Mouse (Mus musculus) gastrocnemius, adult 8-10 months (tissue): ENCODE results near the gene Gm17571. TPM values are rescaled to one million over a fixed set of nuclear protein-coding genes. Genes with fewer than 3 reads are reported as not detected.

Source experiments
- DNase-seq, 2 experiments: peaks; one replicate each; pipeline ENCODE4 v3.0.0; 2022; ENCODE audit warnings: low spot score in 2 of 2
- total RNA-seq, 4 experiments: library from RNA; stranded (reverse); gene quantifications; 2 replicates each; pipeline ENCODE4 v1.2.4; 2022

Gene Gm17571
- total RNA-seq: not detected

DNA sequence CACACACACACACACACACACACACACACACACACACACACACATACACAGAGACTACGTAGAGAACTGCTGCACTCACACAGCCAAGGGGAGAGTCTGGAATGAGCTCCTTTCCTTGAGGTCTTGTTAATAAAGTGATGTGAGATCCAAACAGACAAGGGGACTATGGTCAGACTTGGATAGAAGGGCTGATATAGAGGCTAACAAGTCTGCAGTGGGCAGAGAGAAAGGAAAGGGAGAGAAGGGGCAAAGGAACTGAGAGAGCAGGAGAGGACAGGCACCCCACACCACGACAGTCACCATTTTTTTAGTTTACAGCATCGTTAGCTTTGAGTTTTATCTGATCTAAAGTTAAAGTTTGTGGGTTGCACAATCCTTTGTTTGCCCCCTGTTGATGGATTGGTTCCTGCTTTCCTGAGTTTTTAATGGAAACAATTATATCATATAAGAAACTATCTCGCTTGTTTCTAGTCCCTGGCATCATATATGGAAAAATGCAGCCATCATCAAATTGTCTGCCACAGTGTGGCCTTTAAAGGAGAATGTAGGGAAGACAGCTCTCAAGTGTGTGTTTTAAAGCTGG is at the start of gene Gm17571:
Gene Gm17571, minus strand, starts transcription at position 51 of the 583 bp plus-strand sequence.
- DNase-seq: no peak

- DNase-seq: no peak
Observed at GRCm38 (mm10) chr9:13495530-13495929, 49.0 kb upstream of the Gm17571 start.

DNA sequence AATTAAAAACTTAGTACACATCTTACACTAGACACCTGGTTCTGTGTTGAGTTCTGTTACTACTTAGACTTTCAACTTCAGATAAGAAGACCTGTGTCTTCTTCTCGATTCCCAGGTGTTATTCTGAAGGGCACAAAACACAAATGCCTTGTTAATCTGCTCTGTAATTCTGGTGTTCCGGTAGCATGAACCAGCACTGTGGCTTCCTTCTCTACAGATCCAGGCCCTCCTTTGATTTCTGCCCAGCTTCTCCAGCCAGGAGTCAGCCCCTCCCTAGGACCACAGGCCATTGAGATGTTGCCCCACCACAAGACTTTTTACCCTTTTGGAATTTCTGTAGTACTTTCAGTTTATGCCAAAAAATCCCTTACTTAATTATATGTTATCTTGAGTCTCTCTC is 47.2 kb upstream of the Gm17571 start:
- DNase-seq: no peak

DNA sequence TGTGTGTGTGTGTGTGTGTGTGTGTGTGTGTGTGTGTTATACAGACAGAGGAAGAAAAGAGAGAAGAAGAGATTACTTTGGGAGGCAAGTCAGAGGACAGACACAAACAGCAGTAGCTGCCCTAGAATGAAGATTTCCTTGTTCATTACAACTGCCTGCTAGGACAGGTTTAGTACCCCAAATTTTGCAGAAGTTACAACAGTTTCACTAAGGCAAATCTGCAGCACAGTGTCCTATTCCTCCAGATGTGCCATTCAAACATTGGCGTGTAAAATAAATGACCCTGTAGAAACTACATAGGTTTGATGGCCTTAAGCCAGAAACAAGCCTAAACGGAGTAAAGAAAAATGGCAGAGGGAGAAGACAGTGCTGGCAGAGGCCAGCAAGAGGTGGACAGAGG is 46.3 kb upstream of the Gm17571 start:
- DNase-seq: no peak

DNA sequence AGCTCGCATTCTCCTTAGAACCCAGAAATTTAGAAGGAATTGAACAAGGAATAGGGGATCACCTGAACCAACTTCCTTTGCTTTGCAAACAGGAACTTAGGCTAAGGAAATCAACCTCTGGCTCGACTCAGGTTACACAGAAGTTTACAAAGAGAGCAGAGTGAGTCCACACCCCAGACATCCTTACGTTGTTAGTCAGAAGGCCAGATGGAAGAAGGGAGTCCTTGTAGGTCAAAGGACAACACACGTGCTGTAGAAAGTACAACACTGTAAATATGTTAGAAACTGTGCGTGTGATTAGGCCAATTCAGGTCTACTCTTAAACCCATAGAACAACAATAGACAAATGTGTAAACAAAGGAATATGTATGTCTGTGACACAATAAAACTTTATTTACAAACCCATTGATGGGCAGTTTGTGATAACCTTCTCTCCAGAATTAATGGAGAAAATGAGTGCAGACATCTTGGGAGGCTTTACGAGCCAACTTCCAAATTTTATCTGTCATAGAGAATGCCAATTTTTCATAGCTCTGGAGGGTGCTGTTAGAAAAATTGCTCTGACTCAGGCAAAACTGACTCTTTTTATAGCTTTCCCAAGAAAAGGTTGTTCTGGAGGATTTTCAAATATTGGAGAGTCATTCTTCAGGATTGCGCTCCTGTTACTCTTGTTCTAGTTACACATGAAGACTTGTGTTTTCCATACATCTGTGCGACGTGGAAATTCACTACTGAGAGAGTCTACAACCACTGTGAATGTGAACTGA is 45.5 kb upstream of the Gm17571 start:
- no peak for DNase-seq

DNA sequence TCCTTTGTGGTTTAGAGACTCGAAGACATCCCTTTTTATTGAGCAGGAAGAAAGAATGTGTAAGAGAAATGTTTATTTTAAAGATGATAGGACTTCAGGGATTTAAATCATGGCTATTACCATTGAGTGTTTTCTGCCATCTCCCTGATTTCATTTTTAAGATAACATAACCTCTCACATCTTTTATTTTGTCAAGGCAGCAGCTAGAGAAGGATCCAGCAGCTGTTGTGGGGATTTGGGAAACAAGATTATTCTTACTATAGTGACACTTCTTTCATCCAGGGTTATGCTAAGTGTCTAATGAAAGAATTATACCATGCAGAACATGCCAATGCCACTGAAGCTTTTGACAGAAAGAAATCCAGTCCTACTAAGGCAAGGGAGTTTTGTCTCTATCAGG is 44.6 kb upstream of the Gm17571 start:
- DNase-seq: no peak

- no peak for DNase-seq
Observed at GRCm38 (mm10) chr9:13485914-13486313, 39.4 kb upstream of the Gm17571 start.

DNA sequence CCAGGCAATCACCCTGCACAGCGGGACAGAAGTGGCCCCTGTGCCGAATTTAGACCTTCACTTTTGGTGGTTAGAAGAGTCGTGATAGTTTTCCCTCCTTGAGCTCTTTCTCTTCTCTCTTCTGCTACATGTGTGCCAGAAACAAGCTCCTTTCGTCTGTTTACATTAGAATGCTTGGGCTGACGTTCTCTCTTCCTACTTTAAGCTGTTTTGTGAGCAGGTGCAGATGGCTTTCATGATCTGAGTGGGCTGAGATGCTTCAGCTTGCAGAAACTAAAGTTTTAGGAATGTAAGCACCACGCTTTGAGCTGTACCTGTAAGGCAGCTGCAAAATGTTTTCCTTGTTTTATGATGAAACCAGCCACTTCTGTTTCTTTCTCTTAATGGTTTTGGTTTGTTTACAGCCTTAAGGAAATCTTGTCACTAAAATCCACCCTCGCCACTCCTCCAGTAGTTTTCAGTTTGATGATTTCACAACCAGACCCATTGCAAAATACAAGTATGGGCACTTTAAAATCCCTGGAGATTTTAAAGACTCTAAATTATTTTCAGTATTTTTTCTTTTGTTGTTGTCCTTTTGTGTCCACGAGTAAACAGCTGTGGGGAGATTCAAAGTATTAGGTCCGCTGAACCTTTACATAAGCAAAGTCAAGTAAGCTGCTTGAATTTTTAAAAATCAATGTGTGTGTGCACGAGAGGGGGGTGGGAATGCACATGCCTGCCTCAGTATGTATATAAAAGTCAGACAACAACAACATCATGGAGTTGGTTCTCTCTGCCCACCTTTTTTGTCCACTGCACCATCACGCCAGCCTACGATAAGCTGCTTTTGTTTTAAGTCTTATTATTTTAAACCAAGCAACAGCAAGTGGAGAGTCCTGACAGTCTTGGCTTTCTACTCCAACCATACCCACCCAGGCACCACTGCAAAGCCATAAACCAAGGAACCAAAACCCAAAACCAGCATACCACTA is 38.0 kb upstream of the Gm17571 start:
- no peak for DNase-seq

GRCm38 (mm10) chr9:13483199-13484068 is 36.9 kb upstream of the Gm17571 start:
- DNase-seq: no peak

DNA sequence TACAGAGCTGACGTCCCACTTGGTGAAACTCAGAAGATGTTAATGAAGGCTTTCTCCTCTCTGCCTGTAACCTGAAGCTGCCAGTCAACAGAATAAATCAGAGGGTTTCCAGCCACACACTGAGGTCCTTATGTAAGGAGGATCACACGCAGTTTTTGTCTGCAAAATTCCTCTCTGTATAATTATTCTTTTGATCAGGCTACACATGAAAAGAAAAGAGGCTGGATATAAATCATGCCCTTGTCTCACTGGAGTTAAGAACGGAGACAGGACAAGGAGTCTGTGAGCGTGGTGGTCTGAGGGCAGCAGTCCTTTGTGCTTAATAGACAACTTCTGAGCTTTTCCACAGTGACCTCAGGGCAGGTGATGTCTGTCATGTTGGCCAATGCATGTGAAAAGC is 32.7 kb upstream of the Gm17571 start:
- no peak for DNase-seq

GRCm38 (mm10) chr9:13474951-13475350 is 28.4 kb upstream of the Gm17571 start:
- no peak for DNase-seq

DNA sequence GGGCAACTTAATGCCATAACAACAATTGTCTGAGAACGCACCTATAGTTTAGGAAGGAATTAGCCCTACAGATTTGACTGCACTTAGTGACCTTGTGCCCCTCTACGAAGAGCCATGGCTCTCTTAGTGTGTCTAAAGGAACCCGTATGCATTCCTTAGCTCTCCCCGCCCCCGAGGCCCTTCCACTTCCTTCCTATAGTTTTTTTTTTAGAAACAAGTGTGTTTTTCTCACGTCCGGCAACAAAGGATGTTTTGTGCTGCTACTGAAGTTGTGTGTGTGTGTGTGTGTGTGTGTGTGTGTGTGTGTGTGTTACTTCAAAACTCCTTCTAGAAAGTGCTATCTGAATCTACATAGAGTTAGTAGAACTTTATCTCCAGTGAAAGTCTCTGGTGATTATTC is 23.5 kb upstream of the Gm17571 start:
- DNase-seq: no peak

GRCm38 (mm10) chr9:13468778-13469177 is 22.2 kb upstream of the Gm17571 start:
- DNase-seq: no peak

GRCm38 (mm10) chr9:13467745-13468144 is 21.2 kb upstream of the Gm17571 start:
- DNase-seq: no peak

GRCm38 (mm10) chr9:13466816-13467215 is 20.3 kb upstream of the Gm17571 start:
- no peak for DNase-seq

- no peak for DNase-seq
Observed at GRCm38 (mm10) chr9:13466351-13466750, 19.8 kb upstream of the Gm17571 start.

DNA sequence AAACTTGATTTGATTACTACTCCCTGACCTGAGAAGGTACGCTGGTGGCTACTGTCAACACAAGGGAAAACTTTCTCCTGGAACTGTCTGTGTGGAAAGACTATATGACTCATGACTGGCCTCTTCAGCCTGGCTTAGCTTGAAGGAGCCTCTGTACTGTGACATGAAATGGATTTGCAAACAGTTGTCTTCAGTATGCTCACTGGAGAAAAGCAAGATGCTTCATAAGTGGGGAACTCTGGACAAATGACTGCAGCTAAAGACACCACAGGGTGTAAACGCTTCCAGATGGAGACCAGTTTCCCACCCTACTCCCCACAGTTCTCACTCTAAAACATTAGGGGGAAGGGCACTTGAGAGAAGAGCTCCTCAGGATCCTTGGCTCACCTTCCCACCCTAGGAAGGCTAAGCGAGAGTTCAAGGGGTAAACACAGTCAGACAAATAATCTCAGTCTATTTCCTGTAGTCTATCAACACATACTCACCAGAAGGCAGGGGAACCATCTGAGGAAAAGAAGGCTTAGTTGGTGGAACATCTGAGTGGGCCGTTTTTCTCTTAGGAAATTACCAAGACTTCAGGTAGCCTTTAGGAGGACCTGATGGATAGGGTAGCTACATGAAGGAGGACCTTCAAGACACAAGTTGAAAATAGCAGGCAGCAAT is 18.9 kb upstream of the Gm17571 start:
- no peak for DNase-seq

DNA sequence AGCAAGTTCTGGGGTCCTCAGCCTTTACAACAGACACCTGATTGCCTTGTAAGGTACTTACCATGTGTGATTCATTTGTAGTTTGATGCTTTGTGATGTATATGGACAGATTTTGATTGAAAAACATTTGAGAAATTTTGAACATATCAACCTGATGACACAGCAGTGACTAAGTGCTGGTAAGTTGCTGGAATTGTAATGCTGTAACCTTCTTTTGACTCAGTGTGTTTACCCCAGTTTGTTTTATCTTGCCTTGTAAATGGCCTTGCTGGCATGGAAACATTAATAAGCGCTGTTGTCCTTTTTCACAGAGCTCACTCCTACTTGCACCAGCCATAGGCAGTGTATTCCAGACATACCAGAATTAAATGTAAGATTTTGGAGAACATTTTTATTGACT is 14.4 kb upstream of the Gm17571 start:
- DNase-seq: no peak

DNA sequence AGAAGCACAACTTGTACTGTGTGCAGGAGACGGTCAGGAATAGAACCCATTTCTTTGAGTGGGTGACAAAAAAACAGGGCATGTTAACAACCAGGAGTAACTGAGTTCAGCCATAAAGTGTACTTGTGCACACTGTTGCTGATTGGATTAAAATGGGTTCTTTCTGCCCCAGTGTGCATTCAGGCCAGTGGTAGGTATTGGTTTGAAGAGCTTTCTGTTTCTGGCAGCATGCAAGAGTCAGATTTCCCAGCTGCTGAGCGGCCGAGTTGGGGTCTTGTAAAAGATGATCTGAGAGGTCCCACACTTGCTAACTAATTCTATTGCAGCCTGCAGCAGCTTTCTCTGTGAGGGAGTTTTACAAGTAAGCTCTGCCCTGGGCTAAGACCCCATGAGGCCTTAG is 13.5 kb upstream of the Gm17571 start:
- DNase-seq: no peak

- no peak for DNase-seq
Observed at GRCm38 (mm10) chr9:13459371-13459770, 12.8 kb upstream of the Gm17571 start.

GRCm38 (mm10) chr9:13457774-13458173 is 11.2 kb upstream of the Gm17571 start:
- no peak for DNase-seq
